Mouse (Mus musculus) heart, postnatal 0 days (tissue): ENCODE measurements around the gene Ggn. TPM values are rescaled to one million over a fixed set of nuclear protein-coding genes. Genes with fewer than 3 reads are reported as not detected.

Experiments
- ATAC-seq: fragments of 200-750 bp; cut with Nextera tagmentation; 2 replicates; pipeline ENCODE4 v1.8.0; 2017; ENCODE audit warnings: low read depth, moderate number of reproducible peaks, moderate library complexity; ENCODE audit not compliant: insufficient read depth
- DNase-seq: peaks from one replicate; pipeline ENCODE4 v3.0.0-alpha.2; 2016; ENCODE audit warnings: low spot score
- H3K27ac ChIP-seq: fragments of 300-500 bp; sonication (generic); 2 replicates; pipeline ENCODE4 v1.5.1; 2014; ENCODE audit warnings: low read depth, mild to moderate bottlenecking
- H3K27me3 ChIP-seq: fragments of 300-500 bp; sonication (generic); 2 replicates; pipeline ENCODE4 v1.6.1; 2014; ENCODE audit warnings: low read length, mixed read lengths; ENCODE audit not compliant: control insufficient read depth, insufficient read depth
- H3K36me3 ChIP-seq: fragments of 300-500 bp; sonication (generic); replicated peaks from 2 replicates; pipeline ENCODE4 v1.6.1; 2014; ENCODE audit warnings: low read length, mixed read lengths; ENCODE audit not compliant: control insufficient read depth, insufficient read depth
- H3K4me1 ChIP-seq: fragments of 300-500 bp; sonication (generic); 2 replicates; pipeline ENCODE4 v1.6.1; 2014; ENCODE audit warnings: antibody characterized with exemption; ENCODE audit not compliant: control insufficient read depth, insufficient read depth
- H3K4me2 ChIP-seq: fragments of 300-500 bp; sonication (generic); 2 replicates; pipeline ENCODE4 v1.6.1; 2014; ENCODE audit warnings: low read depth, mild to moderate bottlenecking, low read length, moderate library complexity
- H3K4me3 ChIP-seq: fragments of 300-500 bp; sonication (generic); 2 replicates; pipeline ENCODE4 v1.5.1; 2014; ENCODE audit warnings: low read depth, low read length
- H3K9ac ChIP-seq: fragments of 300-500 bp; sonication (generic); replicated peaks from 2 replicates; pipeline ENCODE4 v1.6.1; 2014; ENCODE audit warnings: low read depth, low read length, mixed read lengths
- H3K9me3 ChIP-seq: fragments of 300-500 bp; sonication (generic); replicated peaks from 2 replicates; pipeline ENCODE4 v1.6.1; 2016; ENCODE audit warnings: low read length; ENCODE audit not compliant: control insufficient read depth
- CTCF ChIP-seq: IDR thresholded peaks from 2 replicates; pipeline ENCODE4 v1.5.1; 2016; ENCODE audit warnings: antibody characterized with exemption, control low read depth, low read depth
- EP300 ChIP-seq: IDR thresholded peaks from 2 replicates; pipeline ENCODE4 v1.6.1; 2016; ENCODE audit warnings: antibody characterized with exemption, low read depth
- WGBS: fragments of 180-500 bp; shearing (Covaris S2); extraction: QIAGEN DNeasy Blood & Tissue Kit; methylation state at CpG from one replicate; pipeline ENCODE4 v1.1.7; 2014; 5-methylcytosine and 5-hydroxymethylcytosine counted together
- polyA plus RNA-seq: library from polyadenylated mRNA; unstranded; fragments of >200 nt; fragmentation: Nextera tagmentation; extraction: Ambion mirVana; gene quantifications from 2 replicates; pipeline ENCODE4 v1.2.1, GENCODE M21; 2015
- total RNA-seq: library from RNA; depleted of rRNA; stranded (reverse); fragments of >200 nt; gene quantifications from 2 replicates; pipeline ENCODE4 v1.2.3, GENCODE M21; 2014; ENCODE audit warnings: low replicate concordance; rRNA removed

The Ggn gene
- total RNA-seq (0.23 TPM in 1 of 2 replicates, not detected in the other), polyA plus RNA-seq (0.14 and 0.26 TPM in 2 replicates)

GRCm38 (mm10) chr7:29170066-29170754 is at the start of gene Ggn, which contains the start of gene Spred3:
Gene Ggn (plus strand): TSS chr7:29170210.
Gene Spred3 (minus strand): TSS chr7:29170411.
- peak within 1 kb of the TSS; percentile 59 for H3K4me3 ChIP-seq
- H3K36me3 ChIP-seq: peaks cover 20% of the 10 kb centered on the region
- DNase-seq (peak; percentile 59), ATAC-seq (peak; percentile 40)
- peaks cover 16% of the 10 kb centered on the region for H3K4me1 ChIP-seq
- H3K4me2 ChIP-seq: peak within 1 kb of the TSS; percentile 66
- WGBS: 1% methylated on average over 30 of the region's 30 CpGs
- H3K27ac ChIP-seq: peak within 1 kb of the TSS; percentile 46
- H3K27me3 ChIP-seq: peaks cover 50% of the 10 kb centered on the region
- H3K9me3 ChIP-seq: no peaks in the 10 kb centered on the region
- TF ChIP-seq CTCF: no peak
- no peak for TF ChIP-seq EP300
- peak within 1 kb of the TSS; percentile 24 for H3K9ac ChIP-seq

GRCm38 (mm10) chr7:29122821-29123220 is 47.2 kb upstream of the Ggn start:
- H3K4me3 ChIP-seq: no peak overlapping the region
- 0 out of 2 replicates have a peak, but pooled peaks cover 7% of the 10 kb centered on the region for H3K4me1 ChIP-seq
- H3K27ac ChIP-seq: no peak overlapping the region
- TF ChIP-seq CTCF: no peak
- no peak for TF ChIP-seq EP300
- H3K36me3 ChIP-seq: no peaks in the 10 kb centered on the region
- no peak for ATAC-seq
- H3K27me3 ChIP-seq: peaks cover 13% of the 10 kb centered on the region; the same call in 1 of the 2 replicates
- DNase-seq: no peak
- no peak overlapping the region for H3K9ac ChIP-seq
- WGBS: 85% methylated on average over 9 of the region's 9 CpGs
- H3K9me3 ChIP-seq: no peaks in the 10 kb centered on the region
- no peak overlapping the region for H3K4me2 ChIP-seq

GRCm38 (mm10) chr7:29123531-29124358 is 46.3 kb upstream of the Ggn start:
- Histone ChIP-seq H3K27ac (no peak overlapping the region), H3K4me2 (no peak overlapping the region), H3K4me1 (0 out of 2 replicates have a peak, but pooled peaks cover 7% of the 10 kb centered on the region), H3K36me3 (no peaks in the 10 kb centered on the region), H3K9ac (no peak overlapping the region), H3K9me3 (no peaks in the 10 kb centered on the region), H3K4me3 (no peak overlapping the region), H3K27me3 (peaks cover 10% of the 10 kb centered on the region; the same call in 1 of the 2 replicates)
- no peak for ATAC-seq
- WGBS: 40% methylated on average over 5 of the region's 5 CpGs
- DNase-seq: no peak
- TF ChIP-seq CTCF (no peak), EP300 (no peak)

GRCm38 (mm10) chr7:29124970-29125369 is 45.0 kb upstream of the Ggn start, which contains the start of gene Ryr1:
Gene Ryr1 (minus strand): TSS chr7:29125179.
- no peaks in the 10 kb centered on the region for H3K36me3 ChIP-seq
- H3K4me2 ChIP-seq: peak within 1 kb of the TSS; percentile 52
- H3K4me3 ChIP-seq: peak within 1 kb of the TSS; percentile 23
- H3K9me3 ChIP-seq: no peaks in the 10 kb centered on the region
- under 1% methylated on average over 16 of the region's 16 CpGs for WGBS
- H3K27me3 ChIP-seq: peaks cover 10% of the 10 kb centered on the region; the same call in 1 of the 2 replicates
- 0 out of 2 replicates have a peak, but pooled peaks cover 7% of the 10 kb centered on the region for H3K4me1 ChIP-seq
- ATAC-seq (peak; percentile 49; the same call in 1 of the 2 replicates), DNase-seq (no peak)
- H3K27ac ChIP-seq: no peak within 1 kb of the TSS
- H3K9ac ChIP-seq: no peak within 1 kb of the TSS
- TF ChIP-seq EP300: no peak
- no peak for TF ChIP-seq CTCF

GRCm38 (mm10) chr7:29126173-29126915 is 43.7 kb upstream of the Ggn start:
- H3K27ac ChIP-seq: no peak overlapping the region
- ATAC-seq (no peak), DNase-seq (peak; percentile 11)
- H3K27me3 ChIP-seq: peaks cover 10% of the 10 kb centered on the region; the same call in 1 of the 2 replicates
- peak; percentile 48 for TF ChIP-seq CTCF
- TF ChIP-seq EP300: no peak
- no peak overlapping the region for H3K4me3 ChIP-seq
- no peak overlapping the region for H3K9ac ChIP-seq
- no peaks in the 10 kb centered on the region for H3K9me3 ChIP-seq
- H3K4me2 ChIP-seq: no peak overlapping the region
- 23% methylated on average over 7 of the region's 7 CpGs for WGBS
- H3K36me3 ChIP-seq: no peaks in the 10 kb centered on the region
- H3K4me1 ChIP-seq: 0 out of 2 replicates have a peak, but pooled peaks cover 7% of the 10 kb centered on the region
